Mouse (Mus musculus): ENCODE measurements around the gene Lamc2. TPM values are rescaled to one million over a fixed set of nuclear protein-coding genes. Genes with fewer than 3 reads are reported as not detected.
"Not testable (repeated sequence)": the region's sequence is repeated elsewhere in the genome, so short reads cannot be mapped to it uniquely, and the experiment has no call there.

Gene Lamc2
- polyA plus RNA-seq, 1 experiment, result 0.01 TPM

- Histone ChIP-seq H3K4me1 (ENCODE audit: control insufficient read depth) (no peaks in the 10 kb centered on the region), H3K9me3 (ENCODE audit: control insufficient read depth, low read length) (no peaks in the 10 kb centered on the region), H3K27me3 (ENCODE audit: control insufficient read depth) (no peaks in the 10 kb centered on the region), H3K4me3 (replicated peaks) (no peak overlapping the region), H3K36me3 (ENCODE audit: control insufficient read depth) (no peaks in the 10 kb centered on the region)
- TF ChIP-seq TAL1 (IDR thresholded peaks at IDR 0.05; ENCODE audit: low read length) (no peak), GATA1 (IDR thresholded peaks at IDR 0.05; ENCODE audit: low read length) (no peak)
Observed at GRCm38 (mm10) chr1:153090081-153090480, 96.2 kb downstream of the Lamc2 start.

GRCm38 (mm10) chr1:153087771-153088170, 98.5 kb downstream of the Lamc2 start:
- H3K4me1 ChIP-seq (ENCODE audit: control insufficient read depth), result no peaks in the 10 kb centered on the region
- no peaks in the 10 kb centered on the region for H3K9me3 ChIP-seq (ENCODE audit: control insufficient read depth, low read length)
- H3K36me3 ChIP-seq (ENCODE audit: control insufficient read depth), result no peaks in the 10 kb centered on the region
- H3K4me3 ChIP-seq (replicated peaks), result no peak overlapping the region
- TF ChIP-seq TAL1 (IDR thresholded peaks at IDR 0.05; ENCODE audit: low read length), result no peak
- TF ChIP-seq GATA1 (IDR thresholded peaks at IDR 0.05; ENCODE audit: low read length), result no peak
- no peaks in the 10 kb centered on the region for H3K27me3 ChIP-seq (ENCODE audit: control insufficient read depth)

GRCm38 (mm10) chr1:153085198-153085597, 101.0 kb downstream of the Lamc2 start:
- TF ChIP-seq TAL1 (IDR thresholded peaks at IDR 0.05; ENCODE audit: low read length) (no peak), GATA1 (IDR thresholded peaks at IDR 0.05; ENCODE audit: low read length) (no peak)

GRCm38 (mm10) chr1:153084191-153084590, 102.1 kb downstream of the Lamc2 start:
- TF ChIP-seq TAL1 (IDR thresholded peaks at IDR 0.05; ENCODE audit: low read length) (no peak), GATA1 (IDR thresholded peaks at IDR 0.05; ENCODE audit: low read length) (no peak)
- Histone ChIP-seq H3K4me1 (ENCODE audit: control insufficient read depth) (no peaks in the 10 kb centered on the region), H3K9me3 (ENCODE audit: control insufficient read depth, low read length) (no peaks in the 10 kb centered on the region)

More at GRCm38 (mm10) chr1:153085198-153085597, 101.0 kb downstream of the Lamc2 start:
- H3K9me3 ChIP-seq (ENCODE audit: control insufficient read depth, low read length), result no peaks in the 10 kb centered on the region
- H3K36me3 ChIP-seq (ENCODE audit: control insufficient read depth), result no peaks in the 10 kb centered on the region
- H3K27me3 ChIP-seq (ENCODE audit: control insufficient read depth), result no peaks in the 10 kb centered on the region
- H3K4me1 ChIP-seq (ENCODE audit: control insufficient read depth), result no peaks in the 10 kb centered on the region
- H3K4me3 ChIP-seq (replicated peaks), result no peak overlapping the region

GRCm38 (mm10) chr1:153083233-153083632, 103.0 kb downstream of the Lamc2 start:
- not testable (repeated sequence) for H3K27me3 ChIP-seq (ENCODE audit: control insufficient read depth); H3K9me3 ChIP-seq (ENCODE audit: control insufficient read depth, low read length); H3K4me3 ChIP-seq (replicated peaks); H3K36me3 ChIP-seq (ENCODE audit: control insufficient read depth); H3K4me1 ChIP-seq (ENCODE audit: control insufficient read depth)

More at GRCm38 (mm10) chr1:153084191-153084590, 102.1 kb downstream of the Lamc2 start:
- no peak overlapping the region for H3K4me3 ChIP-seq (replicated peaks)
- H3K36me3 ChIP-seq (ENCODE audit: control insufficient read depth), result no peaks in the 10 kb centered on the region
- no peaks in the 10 kb centered on the region for H3K27me3 ChIP-seq (ENCODE audit: control insufficient read depth)

GRCm38 (mm10) chr1:153075955-153076354, 110.3 kb downstream of the Lamc2 start:
- Histone ChIP-seq H3K27me3 (ENCODE audit: control insufficient read depth) (peaks cover 37% of the 10 kb centered on the region), H3K4me1 (ENCODE audit: control insufficient read depth) (no peaks in the 10 kb centered on the region), H3K4me3 (replicated peaks) (no peak overlapping the region), H3K9me3 (ENCODE audit: control insufficient read depth, low read length) (no peaks in the 10 kb centered on the region), H3K36me3 (ENCODE audit: control insufficient read depth) (no peaks in the 10 kb centered on the region)
- TF ChIP-seq GATA1 (IDR thresholded peaks at IDR 0.05; ENCODE audit: low read length), result no peak
- no peak for TF ChIP-seq TAL1 (IDR thresholded peaks at IDR 0.05; ENCODE audit: low read length)

GRCm38 (mm10) chr1:153075087-153075736, 111.0 kb downstream of the Lamc2 start:
- no peak for TF ChIP-seq TAL1 (IDR thresholded peaks at IDR 0.05; ENCODE audit: low read length)
- no peak for TF ChIP-seq GATA1 (IDR thresholded peaks at IDR 0.05; ENCODE audit: low read length)
- Histone ChIP-seq H3K4me1 (ENCODE audit: control insufficient read depth) (no peaks in the 10 kb centered on the region), H3K9me3 (ENCODE audit: control insufficient read depth, low read length) (no peaks in the 10 kb centered on the region), H3K4me3 (replicated peaks) (no peak overlapping the region), H3K36me3 (ENCODE audit: control insufficient read depth) (no peaks in the 10 kb centered on the region), H3K27me3 (ENCODE audit: control insufficient read depth) (peaks cover 41% of the 10 kb centered on the region)

GRCm38 (mm10) chr1:153073441-153073840, 112.8 kb downstream of the Lamc2 start:
- H3K36me3 ChIP-seq (ENCODE audit: control insufficient read depth), result no peaks in the 10 kb centered on the region
- peaks cover 41% of the 10 kb centered on the region for H3K27me3 ChIP-seq (ENCODE audit: control insufficient read depth)

More at GRCm38 (mm10) chr1:153073441-153073840, 112.8 kb downstream of the Lamc2 start:
- H3K9me3 ChIP-seq (ENCODE audit: control insufficient read depth, low read length), result no peaks in the 10 kb centered on the region
- no peak for TF ChIP-seq TAL1 (IDR thresholded peaks at IDR 0.05; ENCODE audit: low read length)
- TF ChIP-seq GATA1 (IDR thresholded peaks at IDR 0.05; ENCODE audit: low read length), result no peak
- H3K4me3 ChIP-seq (replicated peaks), result no peak overlapping the region
- H3K4me1 ChIP-seq (ENCODE audit: control insufficient read depth), result no peaks in the 10 kb centered on the region

Other genes starting within 250 kb of the Lamc2 start
- not detected in 2 replicates for gene Nmnat2, start 231.5 kb downstream of the Lamc2 start, polyA plus RNA-seq (2012)
- gene Lamc1, start 146.3 kb upstream of the Lamc2 start, polyA plus RNA-seq (2012), result under 0.01 and 0.01 TPM in 2 replicates
- not detected in 2 replicates for gene Shcbp1l, start 238.7 kb upstream of the Lamc2 start, polyA plus RNA-seq (2012)